Mouse (Mus musculus): ENCODE data around the gene Ftsj3. TPM values are rescaled to one million over a fixed set of nuclear protein-coding genes. Genes with fewer than 3 reads are reported as not detected.

Ftsj3 gene
- polyA plus RNA-seq, 1 experiment: 49.5 TPM

- Histone ChIP-seq H3K27ac (ENCODE audit: insufficient read depth, low read length) (no peak overlapping the region), H3K4me1 (ENCODE audit: control insufficient read depth, insufficient read depth, low read length) (0 out of 2 replicates have a peak, but pooled peaks cover 2% of the 10 kb centered on the region), H3K4me3 (ENCODE audit: insufficient read depth, low read length) (no peak overlapping the region)
- TF ChIP-seq POLR2A (IDR thresholded peaks at IDR 0.05; ENCODE audit: low read depth, low read length): no peak
- TF ChIP-seq CTCF (IDR thresholded peaks at IDR 0.05; ENCODE audit: borderline replicate concordance, insufficient read depth, low read length): no peak
These were observed 28.2 kb upstream of the Ftsj3 start for GRCm38 (mm10) chr11:106284126-106284525.

GRCm38 (mm10) chr11:106283371-106283770 lies 27.5 kb upstream of the Ftsj3 start:
- TF ChIP-seq POLR2A (IDR thresholded peaks at IDR 0.05; ENCODE audit: low read depth, low read length): no peak
- no peak for TF ChIP-seq CTCF (IDR thresholded peaks at IDR 0.05; ENCODE audit: borderline replicate concordance, insufficient read depth, low read length)
- H3K4me1 ChIP-seq (ENCODE audit: control insufficient read depth, insufficient read depth, low read length): 0 out of 2 replicates have a peak, but pooled peaks cover 2% of the 10 kb centered on the region
- no peak overlapping the region for H3K4me3 ChIP-seq (ENCODE audit: insufficient read depth, low read length)
- no peak overlapping the region for H3K27ac ChIP-seq (ENCODE audit: insufficient read depth, low read length)

GRCm38 (mm10) chr11:106282452-106282851 lies 26.6 kb upstream of the Ftsj3 start:
- TF ChIP-seq POLR2A (IDR thresholded peaks at IDR 0.05; ENCODE audit: low read depth, low read length): no peak
- TF ChIP-seq CTCF (IDR thresholded peaks at IDR 0.05; ENCODE audit: borderline replicate concordance, insufficient read depth, low read length): no peak
- Histone ChIP-seq H3K27ac (ENCODE audit: insufficient read depth, low read length) (no peak overlapping the region), H3K4me3 (ENCODE audit: insufficient read depth, low read length) (no peak overlapping the region), H3K4me1 (ENCODE audit: control insufficient read depth, insufficient read depth, low read length) (0 out of 2 replicates have a peak, but pooled peaks cover 2% of the 10 kb centered on the region)

GRCm38 (mm10) chr11:106276454-106276853 lies 20.6 kb upstream of the Ftsj3 start, which contains the start of gene Tcam1:
Tcam1 (plus strand) TSS chr11:106276672.
- H3K27ac ChIP-seq (ENCODE audit: insufficient read depth, low read length): no peak within 1 kb of the TSS
- H3K4me1 ChIP-seq (ENCODE audit: control insufficient read depth, insufficient read depth, low read length): no peaks in the 10 kb centered on the region
- no peak within 1 kb of the TSS for H3K4me3 ChIP-seq (ENCODE audit: insufficient read depth, low read length)
- peak; percentile 92 for TF ChIP-seq CTCF (IDR thresholded peaks at IDR 0.05; ENCODE audit: borderline replicate concordance, insufficient read depth, low read length)
- TF ChIP-seq POLR2A (IDR thresholded peaks at IDR 0.05; ENCODE audit: low read depth, low read length): 0 out of 2 replicates have a peak, but pooled peaks have one; percentile 38

- H3K27ac ChIP-seq (ENCODE audit: insufficient read depth, low read length): no peak overlapping the region
- H3K4me1 ChIP-seq (ENCODE audit: control insufficient read depth, insufficient read depth, low read length): 0 out of 2 replicates have a peak, but pooled peaks cover 3% of the 10 kb centered on the region
- no peak overlapping the region for H3K4me3 ChIP-seq (ENCODE audit: insufficient read depth, low read length)
- TF ChIP-seq CTCF (IDR thresholded peaks at IDR 0.05; ENCODE audit: borderline replicate concordance, insufficient read depth, low read length) (no peak), POLR2A (IDR thresholded peaks at IDR 0.05; ENCODE audit: low read depth, low read length) (no peak)
These were observed 19.1 kb upstream of the Ftsj3 start for GRCm38 (mm10) chr11:106274971-106275411.

- Histone ChIP-seq H3K27ac (ENCODE audit: insufficient read depth, low read length) (no peak overlapping the region), H3K4me1 (ENCODE audit: control insufficient read depth, insufficient read depth, low read length) (0 out of 2 replicates have a peak, but pooled peaks cover 3% of the 10 kb centered on the region), H3K4me3 (ENCODE audit: insufficient read depth, low read length) (no peak overlapping the region)
- TF ChIP-seq CTCF (IDR thresholded peaks at IDR 0.05; ENCODE audit: borderline replicate concordance, insufficient read depth, low read length) (no peak), POLR2A (IDR thresholded peaks at IDR 0.05; ENCODE audit: low read depth, low read length) (no peak)
These were observed 18.5 kb upstream of the Ftsj3 start for GRCm38 (mm10) chr11:106274374-106274773.

- Histone ChIP-seq H3K27ac (ENCODE audit: insufficient read depth, low read length) (no peak overlapping the region), H3K4me3 (ENCODE audit: insufficient read depth, low read length) (0 out of 2 replicates have a peak overlapping the region, but pooled peaks have one; percentile 27), H3K4me1 (ENCODE audit: control insufficient read depth, insufficient read depth, low read length) (peaks cover 5% of the 10 kb centered on the region; the same call in 1 of the 2 replicates)
- TF ChIP-seq POLR2A (IDR thresholded peaks at IDR 0.05; ENCODE audit: low read depth, low read length) (no peak), CTCF (IDR thresholded peaks at IDR 0.05; ENCODE audit: borderline replicate concordance, insufficient read depth, low read length) (no peak)
These were observed 17.9 kb upstream of the Ftsj3 start for GRCm38 (mm10) chr11:106273811-106274210.

GRCm38 (mm10) chr11:106273311-106273684 lies 17.4 kb upstream of the Ftsj3 start:
- H3K4me1 ChIP-seq (ENCODE audit: control insufficient read depth, insufficient read depth, low read length): peaks cover 5% of the 10 kb centered on the region; the same call in 1 of the 2 replicates

GRCm38 (mm10) chr11:106272644-106273310 lies 16.9 kb upstream of the Ftsj3 start, which contains the start of gene Smarcd2:
Smarcd2 (minus strand) TSS chr11:106272972.
- peaks cover 5% of the 10 kb centered on the region; the same call in 1 of the 2 replicates for H3K4me1 ChIP-seq (ENCODE audit: control insufficient read depth, insufficient read depth, low read length)

More at GRCm38 (mm10) chr11:106273311-106273684, 17.4 kb upstream of the Ftsj3 start:
- Histone ChIP-seq H3K4me3 (ENCODE audit: insufficient read depth, low read length) (peak overlapping the region; percentile 27), H3K27ac (ENCODE audit: insufficient read depth, low read length) (no peak overlapping the region)
- TF ChIP-seq CTCF (IDR thresholded peaks at IDR 0.05; ENCODE audit: borderline replicate concordance, insufficient read depth, low read length): no peak
- TF ChIP-seq POLR2A (IDR thresholded peaks at IDR 0.05; ENCODE audit: low read depth, low read length): no peak

More at GRCm38 (mm10) chr11:106272644-106273310, 16.9 kb upstream of the Ftsj3 start, which contains the start of gene Smarcd2:
- H3K27ac ChIP-seq (ENCODE audit: insufficient read depth, low read length): peak within 1 kb of the TSS; percentile 79
- peak within 1 kb of the TSS; percentile 86 for H3K4me3 ChIP-seq (ENCODE audit: insufficient read depth, low read length)
- TF ChIP-seq CTCF (IDR thresholded peaks at IDR 0.05; ENCODE audit: borderline replicate concordance, insufficient read depth, low read length) (no peak), POLR2A (IDR thresholded peaks at IDR 0.05; ENCODE audit: low read depth, low read length) (peak; percentile 77)
